Mouse (Mus musculus) c-Kit-negative CD71-positive TER-119-positive erythroid progenitor cells, embryonic 14.5 days (primary cell): ENCODE data around the gene Cd80.

Experiments used
- DNase-seq: peaks from one replicate; pipeline ENCODE4 v3.0.0-alpha.2; 2013; ENCODE audit warnings: low read depth, low spot score

Gene Cd80

DNA sequence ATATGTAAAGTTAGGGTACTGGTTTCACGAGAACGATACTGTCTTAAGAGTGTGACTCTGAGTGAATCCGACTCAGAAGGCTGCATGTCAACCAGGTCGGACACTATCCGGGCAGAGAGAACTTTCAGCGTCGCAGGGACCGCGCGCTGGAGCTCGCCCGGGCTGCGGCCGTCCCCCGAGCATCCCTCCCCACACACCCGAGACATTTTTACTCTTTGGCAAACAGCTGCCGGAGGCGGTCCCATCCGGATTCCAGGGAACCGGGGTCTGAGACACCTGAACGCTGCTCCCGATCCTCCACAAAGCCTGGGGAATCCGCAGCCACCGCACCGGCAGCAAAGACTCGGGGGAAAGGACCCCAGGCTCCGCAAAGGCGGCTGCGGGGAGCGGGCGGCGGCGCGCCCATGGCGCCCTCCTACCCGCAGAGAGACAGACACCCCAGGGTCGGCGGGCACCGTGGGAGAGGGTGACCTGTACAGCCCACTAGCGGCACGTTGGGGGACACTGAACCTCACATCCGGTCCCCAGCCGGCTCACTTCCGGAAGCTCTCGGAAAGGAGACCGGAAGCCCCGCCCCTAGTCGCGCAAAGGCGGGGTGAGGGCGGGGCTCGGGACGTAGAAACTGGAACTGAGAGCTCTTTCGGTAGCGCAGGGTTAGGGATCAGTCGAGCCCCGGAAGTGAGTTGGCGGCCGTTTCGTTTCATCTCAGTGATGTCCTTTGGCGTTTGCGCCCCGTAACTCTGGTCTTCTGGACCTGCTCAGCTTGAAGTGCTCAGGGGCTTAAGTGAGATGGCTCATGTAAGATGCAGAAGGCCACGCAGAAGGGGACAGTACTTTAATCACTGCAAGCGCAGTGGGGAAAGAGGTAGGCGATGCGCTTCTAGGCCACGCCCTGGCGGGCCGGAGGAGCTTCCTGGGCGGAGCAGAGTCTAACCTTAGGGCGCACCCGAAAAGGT, 67.0 kb downstream of the Cd80 start, which contains the start of gene Timmdc1:
Gene Timmdc1 (minus strand): TSS at position 535 of the 956 bp plus-strand sequence.
- peak; percentile 94 for DNase-seq

DNA sequence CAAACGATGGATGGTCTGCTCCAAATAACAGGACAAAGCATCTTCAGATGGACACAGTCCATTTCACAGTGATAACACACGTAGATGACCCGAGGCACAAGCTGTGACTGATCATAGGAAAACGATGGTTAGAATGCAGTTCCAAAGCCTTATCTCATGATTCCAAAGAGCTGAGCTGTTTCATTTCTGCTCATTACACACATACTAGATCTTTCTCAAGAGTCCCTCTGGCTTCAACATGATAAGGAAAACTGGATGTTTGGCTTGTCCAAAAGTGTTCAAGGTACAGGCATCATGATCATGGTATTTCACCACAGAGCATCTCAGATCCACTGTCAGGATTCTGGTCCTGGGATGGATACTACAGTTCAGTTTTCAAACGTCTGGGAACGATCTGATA, 70.9 kb downstream of the Cd80 start:
- peak; percentile 24 for DNase-seq

DNA sequence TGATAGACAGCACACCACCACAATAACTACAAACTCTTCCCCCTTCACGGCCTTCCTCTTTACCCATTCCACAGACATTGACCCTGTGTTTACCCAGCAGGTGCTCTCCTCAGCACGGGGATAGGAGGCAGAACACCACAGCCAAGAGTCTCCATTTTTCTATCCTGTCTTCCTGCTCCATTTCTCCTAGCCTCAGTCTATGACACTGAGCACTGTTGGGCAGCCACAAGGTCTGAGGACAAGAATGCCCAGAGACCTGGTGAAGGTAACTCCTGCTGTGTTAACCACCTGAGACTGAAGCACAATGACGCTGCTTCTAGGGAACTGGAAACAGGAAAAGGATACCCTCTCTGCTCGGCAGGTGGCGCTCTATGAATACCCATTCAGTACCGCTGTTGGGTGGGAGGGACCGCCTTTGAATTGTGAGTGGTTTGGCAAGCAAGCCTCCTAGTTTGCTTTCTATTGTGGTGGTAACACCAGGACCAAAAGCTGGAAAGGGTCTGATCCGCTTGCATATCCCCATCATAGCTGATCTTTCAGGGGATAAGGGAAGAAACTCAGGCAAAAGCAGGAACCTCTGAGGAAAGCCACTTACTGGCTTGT, 81.3 kb downstream of the Cd80 start:
- DNase-seq = peak; percentile 60

DNA sequence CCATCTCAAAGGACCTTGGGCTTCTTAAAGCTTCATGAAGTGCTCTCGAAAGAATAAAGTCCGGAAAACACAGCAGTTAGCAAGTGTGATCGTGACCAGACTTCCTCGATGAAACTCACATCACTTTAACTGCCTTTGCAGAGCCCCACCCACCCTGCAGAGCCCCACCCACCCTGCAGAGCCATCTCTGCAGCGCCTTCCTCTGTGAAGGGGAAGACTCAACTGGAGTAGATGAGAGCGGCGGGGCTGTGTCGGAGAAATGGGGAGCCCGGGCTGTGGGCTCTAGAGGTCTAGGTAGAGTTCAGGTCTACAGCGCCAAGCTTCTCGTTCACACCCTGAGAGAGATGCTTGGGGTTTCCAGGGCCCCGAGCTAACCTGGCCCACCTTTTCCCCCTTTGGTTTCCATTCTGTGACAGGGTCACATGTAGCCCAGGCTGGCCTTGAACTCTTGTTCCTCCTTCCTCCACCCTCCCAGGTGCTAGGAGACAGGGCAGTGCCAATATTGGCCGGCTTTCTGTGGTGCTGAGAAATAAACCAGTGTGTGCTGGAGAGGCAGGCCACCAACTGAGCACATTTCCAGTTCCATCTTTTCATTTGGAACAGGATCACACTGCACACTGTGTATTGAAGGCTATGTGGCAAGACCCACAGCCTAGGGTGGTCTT, 83.5 kb downstream of the Cd80 start:
- no peak for DNase-seq
